Mouse (Mus musculus): ENCODE data around the gene R3hdm1. TPM values are rescaled to one million over a fixed set of nuclear protein-coding genes. Genes with fewer than 3 reads are reported as not detected.
"Not testable (repeated sequence)": the region's sequence is repeated elsewhere in the genome, so short reads cannot be mapped to it uniquely, and the experiment has no call there.

The R3hdm1 gene
- polyA plus RNA-seq, 1 experiment: 97.2 TPM

DNA sequence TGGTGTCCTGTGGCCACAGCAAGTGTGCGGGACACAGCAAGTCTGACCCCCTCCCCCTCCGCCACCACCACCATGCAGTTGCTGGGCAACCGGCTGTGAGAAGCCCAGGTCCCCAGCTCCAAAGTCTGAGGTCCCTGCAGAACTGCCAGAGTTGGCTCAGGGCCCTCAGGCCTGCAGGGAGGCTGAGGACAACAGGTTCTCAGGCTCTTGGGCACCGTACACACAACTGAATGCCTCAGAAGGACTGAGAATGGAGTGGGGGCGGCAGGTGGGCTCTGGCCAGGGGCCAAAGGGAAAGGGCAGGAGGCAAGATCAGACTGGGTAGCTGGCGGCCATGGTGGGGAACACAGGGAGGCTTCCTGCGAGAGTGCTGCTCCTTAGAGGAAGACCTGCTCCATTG, 20.3 kb upstream of the R3hdm1 start:
- WGBS: 28% methylated on average over 7 of the region's 7 CpGs
- no peaks in the 10 kb centered on the region for H3K4me1 ChIP-seq (ENCODE audit: control insufficient read depth, insufficient read depth, low read length)
- H3K27ac ChIP-seq (ENCODE audit: insufficient read depth, low read length): no peak overlapping the region
- no peak overlapping the region for H3K4me3 ChIP-seq (replicated peaks; ENCODE audit: insufficient read depth, low read depth, low read length)
- peak in 1 of 2 experiments; percentile 10 for DNase-seq
- no peak for TF ChIP-seq POLR2A (IDR thresholded peaks at IDR 0.05; ENCODE audit: borderline replicate concordance, insufficient read depth, low read length)
- TF ChIP-seq CTCF (IDR thresholded peaks at IDR 0.05; ENCODE audit: borderline replicate concordance, insufficient read depth, low read depth, low read length): no peak
- no peaks in the 10 kb centered on the region for H3K27me3 ChIP-seq (ENCODE audit: control insufficient read depth, insufficient read depth, low read length)

DNA sequence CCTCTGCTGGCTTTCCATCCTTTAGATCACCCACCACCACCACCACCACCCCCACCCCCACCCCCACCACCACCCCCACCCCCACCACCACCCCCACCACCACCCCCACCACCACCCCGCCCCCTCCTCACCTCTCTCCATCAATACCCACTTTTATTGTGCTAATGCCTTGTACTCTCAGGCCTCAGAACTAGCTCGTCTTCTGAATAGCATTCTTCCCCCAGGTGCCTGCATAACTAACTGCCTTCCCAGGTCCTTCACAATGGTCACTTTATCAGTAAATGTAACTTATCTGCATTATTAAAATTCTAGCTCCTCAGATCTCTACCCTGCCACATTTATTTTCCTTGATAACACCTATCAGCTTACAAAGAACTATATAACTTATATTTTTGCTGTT, 8.4 kb upstream of the R3hdm1 start:
- Histone ChIP-seq H3K27me3 (ENCODE audit: control insufficient read depth, insufficient read depth, low read length) (no peaks in the 10 kb centered on the region), H3K4me3 (replicated peaks; ENCODE audit: insufficient read depth, low read depth, low read length) (no peak overlapping the region), H3K27ac (ENCODE audit: insufficient read depth, low read length) (no peak overlapping the region), H3K4me1 (ENCODE audit: control insufficient read depth, insufficient read depth, low read length) (no peaks in the 10 kb centered on the region)
- TF ChIP-seq POLR2A (IDR thresholded peaks at IDR 0.05; ENCODE audit: borderline replicate concordance, insufficient read depth, low read length) (no peak), CTCF (IDR thresholded peaks at IDR 0.05; ENCODE audit: borderline replicate concordance, insufficient read depth, low read depth, low read length) (no peak)
- no peak for DNase-seq
- 85% methylated on average over 2 of the region's 2 CpGs for WGBS

DNA sequence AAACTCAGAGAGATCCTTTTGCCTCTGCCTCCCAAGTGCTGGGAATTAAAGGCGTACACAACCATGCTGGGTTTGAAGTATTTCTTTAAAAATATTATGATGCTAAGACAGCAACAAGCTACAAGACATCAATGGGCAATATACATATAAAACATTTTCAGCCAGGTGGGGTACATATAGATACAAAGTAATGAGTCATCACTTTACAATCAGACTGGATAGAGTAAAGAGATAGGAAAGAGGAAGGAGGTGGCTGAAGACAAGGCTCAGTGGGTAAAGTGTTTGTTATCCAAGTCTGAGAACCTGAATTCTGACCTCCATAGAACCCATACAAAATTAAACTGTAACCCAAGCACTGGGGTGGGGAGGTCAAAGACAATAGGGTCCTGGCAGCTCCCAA, 4.8 kb upstream of the R3hdm1 start:
- TF ChIP-seq CTCF (IDR thresholded peaks at IDR 0.05; ENCODE audit: borderline replicate concordance, insufficient read depth, low read depth, low read length): no peak
- TF ChIP-seq POLR2A (IDR thresholded peaks at IDR 0.05; ENCODE audit: borderline replicate concordance, insufficient read depth, low read length): no peak

DNA sequence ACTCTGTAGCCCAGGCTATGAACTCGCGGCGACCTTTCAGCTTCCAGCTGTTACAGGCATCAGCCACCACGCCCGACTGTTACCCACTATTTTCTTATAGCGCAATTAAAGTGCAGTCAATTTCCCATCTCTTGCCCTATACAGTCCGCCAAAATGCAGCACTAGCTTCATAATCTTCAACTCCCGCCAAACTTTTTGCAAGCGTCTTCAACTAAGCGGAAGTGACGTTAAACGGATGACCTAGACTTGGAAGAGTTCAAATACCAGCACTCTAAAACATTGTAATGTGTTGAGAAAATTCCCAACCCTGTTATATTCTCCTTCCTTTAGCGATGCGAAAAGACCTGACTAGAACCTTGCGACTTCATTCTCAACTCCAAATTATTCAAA, 855 bp upstream of the R3hdm1 start:
- peak in 1 of 2 experiments; percentile 56 for DNase-seq
- 2% methylated on average over 15 of the region's 15 CpGs for WGBS
- no peak for TF ChIP-seq POLR2A (IDR thresholded peaks at IDR 0.05; ENCODE audit: borderline replicate concordance, insufficient read depth, low read length)
- no peak for TF ChIP-seq CTCF (IDR thresholded peaks at IDR 0.05; ENCODE audit: borderline replicate concordance, insufficient read depth, low read depth, low read length)
- Histone ChIP-seq H3K4me3 (replicated peaks; ENCODE audit: insufficient read depth, low read depth, low read length) (peak overlapping the region; percentile 72), H3K27ac (ENCODE audit: insufficient read depth, low read length) (no peak overlapping the region; the same call in 1 of the 2 replicates), H3K27me3 (ENCODE audit: control insufficient read depth, insufficient read depth, low read length) (no peaks in the 10 kb centered on the region), H3K4me1 (ENCODE audit: control insufficient read depth, insufficient read depth, low read length) (no peaks in the 10 kb centered on the region)

More for the DNA sequence above, 4.8 kb upstream of the R3hdm1 start:
- DNase-seq: no peak
- no peaks in the 10 kb centered on the region for H3K27me3 ChIP-seq (ENCODE audit: control insufficient read depth, insufficient read depth, low read length)
- no peak overlapping the region for H3K27ac ChIP-seq (ENCODE audit: insufficient read depth, low read length)
- 96% methylated on average over 1 of the region's 1 CpGs for WGBS
- no peak overlapping the region for H3K4me3 ChIP-seq (replicated peaks; ENCODE audit: insufficient read depth, low read depth, low read length)
- no peaks in the 10 kb centered on the region for H3K4me1 ChIP-seq (ENCODE audit: control insufficient read depth, insufficient read depth, low read length)

DNA sequence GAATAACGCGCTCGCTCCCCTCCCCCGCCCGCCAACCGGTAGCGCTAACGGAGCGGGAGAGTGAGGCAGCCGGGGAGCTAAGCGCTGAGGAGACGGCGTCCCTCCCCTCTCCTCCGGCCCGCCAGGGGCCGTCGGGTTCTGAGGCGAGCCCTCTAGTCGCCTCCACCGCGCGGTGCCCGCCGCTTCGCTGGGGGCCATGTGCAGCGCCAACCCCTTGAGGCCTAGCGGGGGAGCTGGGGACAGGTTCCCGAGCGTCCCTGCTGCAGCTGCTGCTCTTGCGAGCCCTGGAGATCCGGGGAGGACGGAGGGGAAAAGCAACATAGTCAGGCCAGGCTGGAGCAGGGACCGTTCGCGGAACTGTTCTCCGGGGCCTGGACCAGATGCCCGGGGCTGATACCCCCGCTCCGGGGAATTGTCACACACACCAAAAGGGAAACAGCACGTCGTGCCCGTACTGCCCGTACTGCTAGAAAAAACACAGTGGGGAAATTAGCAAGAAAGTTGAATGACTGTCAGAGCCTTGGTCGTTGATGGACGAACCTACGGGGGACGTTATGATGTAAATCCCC, 503 bp downstream of the R3hdm1 start:
- no peaks in the 10 kb centered on the region for H3K27me3 ChIP-seq (ENCODE audit: control insufficient read depth, insufficient read depth, low read length)
- no peaks in the 10 kb centered on the region for H3K4me1 ChIP-seq (ENCODE audit: control insufficient read depth, insufficient read depth, low read length)
- peak overlapping the region; percentile 49; the same call in 1 of the 2 replicates for H3K27ac ChIP-seq (ENCODE audit: insufficient read depth, low read length)
- DNase-seq: no peak
- WGBS: under 1% methylated on average over 47 of the region's 47 CpGs
- peak overlapping the region; percentile 80 for H3K4me3 ChIP-seq (replicated peaks; ENCODE audit: insufficient read depth, low read depth, low read length)
- TF ChIP-seq POLR2A (IDR thresholded peaks at IDR 0.05; ENCODE audit: borderline replicate concordance, insufficient read depth, low read length) (no peak), CTCF (IDR thresholded peaks at IDR 0.05; ENCODE audit: borderline replicate concordance, insufficient read depth, low read depth, low read length) (no peak)

DNA sequence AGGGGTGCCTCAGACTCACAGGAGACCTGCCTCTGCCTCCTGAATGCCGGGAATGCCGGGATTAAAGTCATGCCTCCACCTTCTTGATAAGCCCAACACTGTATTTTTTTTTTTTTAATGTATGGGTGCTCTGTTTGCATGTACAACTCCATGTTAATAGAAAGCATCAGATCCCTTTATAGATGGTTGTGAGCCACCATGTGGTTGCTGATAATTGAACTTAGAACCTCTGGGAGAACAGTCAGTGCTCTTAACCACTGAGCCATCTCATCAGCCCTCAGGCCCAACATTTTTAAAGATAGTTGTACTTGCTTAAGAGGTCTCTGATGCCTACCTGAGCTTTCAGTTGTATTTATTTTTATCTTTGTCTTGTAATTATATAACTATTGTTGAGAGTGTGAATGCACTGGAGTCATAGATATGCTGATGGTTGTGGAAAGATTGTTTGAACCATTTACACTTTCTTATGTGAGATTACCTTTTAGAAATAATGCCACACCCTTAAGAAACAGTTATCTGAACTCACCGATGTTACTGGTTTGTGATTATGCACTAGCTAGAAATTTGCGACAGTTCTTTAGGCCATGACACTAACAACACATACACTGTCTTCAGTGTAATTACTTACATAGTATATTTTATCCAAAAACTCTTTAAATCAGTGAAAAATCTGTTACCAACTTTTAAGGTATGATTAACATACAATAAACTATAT, 18.0 kb downstream of the R3hdm1 start:
- no peak overlapping the region for H3K27ac ChIP-seq (ENCODE audit: insufficient read depth, low read length)
- H3K27me3 ChIP-seq (ENCODE audit: control insufficient read depth, insufficient read depth, low read length): no peaks in the 10 kb centered on the region
- no peak overlapping the region for H3K4me3 ChIP-seq (replicated peaks; ENCODE audit: insufficient read depth, low read depth, low read length)
- H3K4me1 ChIP-seq (ENCODE audit: control insufficient read depth, insufficient read depth, low read length): no peaks in the 10 kb centered on the region
- TF ChIP-seq POLR2A (IDR thresholded peaks at IDR 0.05; ENCODE audit: borderline replicate concordance, insufficient read depth, low read length): no peak
- TF ChIP-seq CTCF (IDR thresholded peaks at IDR 0.05; ENCODE audit: borderline replicate concordance, insufficient read depth, low read depth, low read length): no peak
- no peak for DNase-seq
- 94% methylated on average over 4 of the region's 4 CpGs for WGBS

DNA sequence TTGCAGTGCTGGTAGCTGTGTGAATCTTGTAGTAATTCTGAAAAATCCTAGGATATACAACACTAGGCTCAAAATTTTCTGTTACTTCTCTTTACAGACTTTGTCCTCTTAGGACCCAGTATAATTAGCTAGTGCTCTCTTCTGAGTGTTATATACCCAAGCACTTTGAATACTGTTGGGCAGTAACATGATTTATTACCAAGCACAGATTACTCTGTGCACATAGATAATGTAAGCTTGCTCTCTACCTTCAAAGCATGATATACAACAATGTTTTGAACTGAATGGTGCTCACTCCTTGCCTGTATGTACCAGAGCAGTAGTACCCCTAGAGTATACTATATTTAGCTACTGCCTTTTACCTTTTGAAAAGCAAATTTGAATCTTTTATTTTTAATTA, 33.1 kb downstream of the R3hdm1 start:
- not testable (repeated sequence) for H3K4me1 ChIP-seq (ENCODE audit: control insufficient read depth, insufficient read depth, low read length); DNase-seq; H3K4me3 ChIP-seq (replicated peaks; ENCODE audit: insufficient read depth, low read depth, low read length); H3K27ac ChIP-seq (ENCODE audit: insufficient read depth, low read length); H3K27me3 ChIP-seq (ENCODE audit: control insufficient read depth, insufficient read depth, low read length)

DNA sequence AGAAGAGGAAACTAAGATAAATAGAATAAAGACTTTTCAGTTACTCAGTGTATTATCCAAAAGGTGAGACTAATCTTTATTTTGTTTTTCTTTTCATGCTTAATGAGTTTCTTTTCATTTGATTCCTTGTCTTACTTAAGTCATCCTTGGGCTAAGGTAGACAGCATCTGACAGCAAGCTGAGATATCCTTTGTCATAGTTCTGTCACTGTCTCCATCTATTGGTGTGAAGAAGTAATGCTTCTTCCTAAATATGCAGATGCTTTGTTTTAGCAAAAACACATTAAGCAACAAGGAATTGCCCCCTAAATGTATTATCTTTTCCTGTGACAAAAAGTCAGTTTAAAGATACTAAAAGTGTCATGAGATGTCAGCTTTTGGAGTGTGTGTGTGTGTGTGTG, 37.9 kb downstream of the R3hdm1 start:
- TF ChIP-seq CTCF (IDR thresholded peaks at IDR 0.05; ENCODE audit: borderline replicate concordance, insufficient read depth, low read depth, low read length) (peak; percentile 20; the same call in 1 of the 2 replicates), POLR2A (IDR thresholded peaks at IDR 0.05; ENCODE audit: borderline replicate concordance, insufficient read depth, low read length) (no peak)
- Histone ChIP-seq H3K27ac (ENCODE audit: insufficient read depth, low read length) (no peak overlapping the region), H3K4me3 (replicated peaks; ENCODE audit: insufficient read depth, low read depth, low read length) (no peak overlapping the region), H3K27me3 (ENCODE audit: control insufficient read depth, insufficient read depth, low read length) (no peaks in the 10 kb centered on the region), H3K4me1 (ENCODE audit: control insufficient read depth, insufficient read depth, low read length) (no peaks in the 10 kb centered on the region)
- peak in 1 of 2 experiments; percentile 8 for DNase-seq
